In the genomic region with DNA sequence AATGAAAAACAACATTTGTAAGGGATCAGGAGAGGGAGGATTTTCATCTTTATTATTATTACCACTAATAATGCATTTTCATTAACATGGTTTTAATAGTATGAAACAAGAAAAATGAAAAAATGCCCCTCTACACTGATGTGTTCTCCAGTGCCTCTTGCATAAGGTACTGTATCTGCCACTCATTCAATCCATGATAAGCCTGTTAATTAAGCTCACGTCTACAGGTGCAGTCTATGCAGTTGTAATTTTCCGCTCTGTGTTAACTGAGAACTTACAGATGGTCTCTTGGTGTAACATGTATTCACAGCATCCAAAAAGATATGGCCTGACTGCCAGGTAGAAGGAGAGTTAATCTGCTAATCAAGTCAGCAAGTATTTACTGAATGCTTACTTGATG, we compare ENCODE assay signal across 33 mouse cellular contexts. TPM values are rescaled to one million over a fixed set of nuclear protein-coding genes. Genes with fewer than 3 reads are reported as not detected.
DNase-seq lines count a peak whose midpoint lies in the region; ATAC-seq lines count a peak whose summit lies in the region.
"Had no signal": no experiment of that assay in that cellular context is flagged by ENCODE, and none has a peak within 500 bp of the region (broad histone marks: within the 10 kb centered on the region; RNA-seq: fewer than 3 reads in every experiment).

No protein-coding gene starts in this region.

- ATAC-seq in embryonic facial prominence, embryonic 14.5 days (ENCODE audit: low read depth) = peak; percentile 87
- peak; percentile 52; the same call in 1 of the 2 replicates for ATAC-seq in midbrain, embryonic 12.5 days (ENCODE audit: low FRiP score, low read depth)
- ATAC-seq in hindbrain, embryonic 14.5 days (ENCODE audit: low FRiP score) = 0 out of 2 replicates have a peak, but pooled peaks have one; percentile 47
- peak; percentile 74 for ATAC-seq in midbrain, embryonic 15.5 days (replicated peaks)
- ATAC-seq: activated CD4-positive, CD25-positive, alpha-beta regulatory T cell, adult 4 months had no signal

- DNase-seq in embryonic facial prominence, embryonic 14.5 days (ENCODE audit: low spot score) = no peak
- no peak for DNase-seq in embryonic facial prominence, embryonic 10.5 days (ENCODE audit: low spot score)
- DNase-seq in midbrain, embryonic 10.5 days (ENCODE audit: low spot score) = no peak
- DNase-seq in hindbrain, embryonic 14.5 days (ENCODE audit: low spot score) = no peak
- DNase-seq in adrenal gland, adult 18-20 months (ENCODE audit: low spot score in 2 of 2) = no peak
- no peak for DNase-seq in frontal cortex, postnatal 14 days (ENCODE audit: low spot score in 2 of 2)
- DNase-seq: adrenal gland, adult 8-10 months; cerebellum, adult 8-10 months; cerebellum, postnatal 25 days; forebrain, postnatal 0 days; gastrocnemius, postnatal 14 days; kidney, adult 11 months; kidney, postnatal 25 days; layer of hippocampus, postnatal 36 days; liver, embryonic 13.5 days; lung, adult 2 months; lung, postnatal 10 days; right cerebral cortex, postnatal 25 days had no signal

- H3K36me3 ChIP-seq in embryonic facial prominence, embryonic 14.5 days (ENCODE audit: control insufficient read depth, insufficient read depth, low read length) = no peaks in the 10 kb centered on the region
- H3K36me3 ChIP-seq in embryonic facial prominence, embryonic 10.5 days (replicated peaks) = no peaks in the 10 kb centered on the region
- no peaks in the 10 kb centered on the region for H3K36me3 ChIP-seq in midbrain, embryonic 12.5 days
- no peaks in the 10 kb centered on the region for H3K36me3 ChIP-seq in midbrain, embryonic 10.5 days
- no peaks in the 10 kb centered on the region for H3K36me3 ChIP-seq in hindbrain, embryonic 14.5 days (replicated peaks; ENCODE audit: control insufficient read depth, insufficient read depth)
- no peaks in the 10 kb centered on the region for H3K36me3 ChIP-seq in midbrain, embryonic 15.5 days (replicated peaks)
- H3K36me3 ChIP-seq: heart, embryonic 10.5 days; heart, embryonic 15.5 days; kidney, embryonic 15.5 days; limb, embryonic 10.5 days; limb, embryonic 15.5 days; liver, embryonic 13.5 days; neural tube, embryonic 12.5 days; stomach, embryonic 15.5 days had no signal

- no peaks in the 10 kb centered on the region for H3K4me1 ChIP-seq in embryonic facial prominence, embryonic 14.5 days (ENCODE audit: control insufficient read depth, insufficient read depth, low read length)
- peaks cover 4% of the 10 kb centered on the region; the same call in 1 of the 2 replicates for H3K4me1 ChIP-seq in embryonic facial prominence, embryonic 10.5 days
- peaks cover 6% of the 10 kb centered on the region; the same call in 1 of the 2 replicates for H3K4me1 ChIP-seq in midbrain, embryonic 12.5 days
- H3K4me1 ChIP-seq in midbrain, embryonic 10.5 days = peaks cover 10% of the 10 kb centered on the region; the same call in 1 of the 2 replicates
- no peaks in the 10 kb centered on the region for H3K4me1 ChIP-seq in hindbrain, embryonic 14.5 days (replicated peaks; ENCODE audit: control insufficient read depth, insufficient read depth, low read length)
- H3K4me1 ChIP-seq in midbrain, embryonic 15.5 days = peaks cover 9% of the 10 kb centered on the region; the same call in 1 of the 2 replicates
- H3K4me1 ChIP-seq: heart, embryonic 10.5 days; heart, embryonic 15.5 days; liver, embryonic 13.5 days; stomach, embryonic 15.5 days had no signal

- H3K9me3 ChIP-seq in embryonic facial prominence, embryonic 14.5 days (ENCODE audit: control insufficient read depth, low read length) = no peaks in the 10 kb centered on the region
- H3K9me3 ChIP-seq in embryonic facial prominence, embryonic 10.5 days = no peaks in the 10 kb centered on the region
- H3K9me3 ChIP-seq in midbrain, embryonic 12.5 days = no peaks in the 10 kb centered on the region
- no peaks in the 10 kb centered on the region for H3K9me3 ChIP-seq in midbrain, embryonic 10.5 days (replicated peaks)
- H3K9me3 ChIP-seq in hindbrain, embryonic 14.5 days (ENCODE audit: control insufficient read depth, low read length) = no peaks in the 10 kb centered on the region
- no peaks in the 10 kb centered on the region for H3K9me3 ChIP-seq in midbrain, embryonic 15.5 days
- H3K9me3 ChIP-seq: heart, embryonic 10.5 days; heart, embryonic 15.5 days; kidney, embryonic 15.5 days; limb, embryonic 10.5 days; limb, embryonic 15.5 days; liver, embryonic 13.5 days; neural tube, embryonic 12.5 days; stomach, embryonic 15.5 days had no signal

- H3K27ac ChIP-seq in embryonic facial prominence, embryonic 14.5 days (replicated peaks; ENCODE audit: low read depth, low read length) = no peak overlapping the region
- H3K27ac ChIP-seq in embryonic facial prominence, embryonic 10.5 days (replicated peaks) = no peak overlapping the region
- peak overlapping the region; percentile 63 for H3K27ac ChIP-seq in midbrain, embryonic 12.5 days (replicated peaks)
- no peak overlapping the region for H3K27ac ChIP-seq in midbrain, embryonic 10.5 days (replicated peaks)
- H3K27ac ChIP-seq in hindbrain, embryonic 14.5 days = peak overlapping the region; percentile 76; the same call in 1 of the 2 replicates
- peak overlapping the region; percentile 73 for H3K27ac ChIP-seq in midbrain, embryonic 15.5 days
- H3K27ac ChIP-seq: heart, embryonic 10.5 days; heart, embryonic 15.5 days; kidney, embryonic 15.5 days; limb, embryonic 10.5 days; limb, embryonic 15.5 days; liver, embryonic 13.5 days; macrophage; neural tube, embryonic 12.5 days; stomach, embryonic 15.5 days had no signal

- H3K9ac ChIP-seq in embryonic facial prominence, embryonic 14.5 days (ENCODE audit: low read depth, low read length) = no peak overlapping the region
- no peak overlapping the region for H3K9ac ChIP-seq in midbrain, embryonic 12.5 days (replicated peaks)
- no peak overlapping the region for H3K9ac ChIP-seq in hindbrain, embryonic 14.5 days
- no peak overlapping the region for H3K9ac ChIP-seq in midbrain, embryonic 15.5 days
- H3K9ac ChIP-seq: forebrain, postnatal 0 days; heart, embryonic 15.5 days; kidney, embryonic 15.5 days; limb, embryonic 15.5 days; liver, embryonic 13.5 days; neural tube, embryonic 12.5 days; stomach, embryonic 15.5 days had no signal

- H3K27me3 ChIP-seq in embryonic facial prominence, embryonic 14.5 days (replicated peaks; ENCODE audit: control insufficient read depth, insufficient read depth, low read length) = no peaks in the 10 kb centered on the region
- no peaks in the 10 kb centered on the region for H3K27me3 ChIP-seq in embryonic facial prominence, embryonic 10.5 days (replicated peaks; ENCODE audit: low read depth, poor library complexity, severe bottlenecking)
- no peaks in the 10 kb centered on the region for H3K27me3 ChIP-seq in midbrain, embryonic 12.5 days
- H3K27me3 ChIP-seq in midbrain, embryonic 10.5 days (ENCODE audit: low read depth, poor library complexity, severe bottlenecking) = no peaks in the 10 kb centered on the region
- H3K27me3 ChIP-seq in hindbrain, embryonic 14.5 days (ENCODE audit: control insufficient read depth, insufficient read depth, low read length) = no peaks in the 10 kb centered on the region
- no peaks in the 10 kb centered on the region for H3K27me3 ChIP-seq in midbrain, embryonic 15.5 days (replicated peaks)
- H3K27me3 ChIP-seq: CH12.LX; heart, embryonic 15.5 days; kidney, embryonic 15.5 days; limb, embryonic 15.5 days; liver, embryonic 13.5 days; neural tube, embryonic 12.5 days; stomach, embryonic 15.5 days had no signal

- H3K4me2 ChIP-seq in embryonic facial prominence, embryonic 14.5 days (ENCODE audit: low read depth, low read length) = no peak overlapping the region
- no peak overlapping the region for H3K4me2 ChIP-seq in midbrain, embryonic 12.5 days (replicated peaks)
- no peak overlapping the region for H3K4me2 ChIP-seq in hindbrain, embryonic 14.5 days (replicated peaks)
- no peak overlapping the region for H3K4me2 ChIP-seq in midbrain, embryonic 15.5 days
- H3K4me2 ChIP-seq: heart, embryonic 15.5 days; kidney, embryonic 15.5 days; limb, embryonic 15.5 days; liver, embryonic 13.5 days; neural tube, embryonic 12.5 days; stomach, embryonic 15.5 days had no signal

- no peak overlapping the region for H3K4me3 ChIP-seq in embryonic facial prominence, embryonic 14.5 days (ENCODE audit: low read depth, low read length)
- H3K4me3 ChIP-seq in embryonic facial prominence, embryonic 10.5 days = no peak overlapping the region
- H3K4me3 ChIP-seq in midbrain, embryonic 12.5 days = no peak overlapping the region
- no peak overlapping the region for H3K4me3 ChIP-seq in midbrain, embryonic 10.5 days
- H3K4me3 ChIP-seq in hindbrain, embryonic 14.5 days (replicated peaks; ENCODE audit: low read length) = no peak overlapping the region
- no peak overlapping the region for H3K4me3 ChIP-seq in midbrain, embryonic 15.5 days
- H3K4me3 ChIP-seq: heart, embryonic 10.5 days; heart, embryonic 15.5 days; kidney, embryonic 15.5 days; limb, embryonic 10.5 days; limb, embryonic 15.5 days; liver, embryonic 13.5 days; neural tube, embryonic 12.5 days; stomach, embryonic 15.5 days had no signal

- WGBS in embryonic facial prominence, embryonic 14.5 days = 60% methylated on average over 2 of the region's 2 CpGs
- 88% methylated on average over 2 of the region's 2 CpGs for WGBS in embryonic facial prominence, embryonic 10.5 days
- 74% methylated on average over 2 of the region's 2 CpGs for WGBS in midbrain, embryonic 12.5 days
- 90% methylated on average over 2 of the region's 2 CpGs for WGBS in midbrain, embryonic 10.5 days
- 70% methylated on average over 2 of the region's 2 CpGs for WGBS in hindbrain, embryonic 14.5 days
- WGBS in midbrain, embryonic 15.5 days = 57% methylated on average over 2 of the region's 2 CpGs

RNA-seq across cellular contexts. Expression of gene Olfm4, which starts 22.3 kb away (rescaled TPM):
- polyA plus RNA-seq in embryonic facial prominence, embryonic 14.5 days (2014; fragmentation: Nextera tagmentation; extraction: Ambion mirVana) = 1.1 TPM in 2 replicates
- polyA plus RNA-seq in embryonic facial prominence, embryonic 10.5 days (2016; fragmentation: Nextera tagmentation; extraction: Ambion mirVana) = 0.21 and 0.68 TPM in 2 replicates
- 0.50 and 0.92 TPM in 2 replicates for polyA plus RNA-seq in midbrain, embryonic 12.5 days (2016; fragmentation: Nextera tagmentation; extraction: Ambion mirVana)
- 0.33 and 0.78 TPM in 2 replicates for polyA plus RNA-seq in midbrain, embryonic 10.5 days (2016; fragmentation: Nextera tagmentation; extraction: Ambion mirVana)
- 1.2 TPM in 2 replicates for polyA plus RNA-seq in hindbrain, embryonic 14.5 days (2014; fragmentation: Nextera tagmentation; extraction: Ambion mirVana)
- 0.87 and 1.2 TPM in 2 replicates for polyA plus RNA-seq in midbrain, embryonic 15.5 days (2015; fragmentation: Nextera tagmentation; extraction: Ambion mirVana)
- total RNA-seq in adrenal gland, adult 18-20 months (2021) = not detected
- total RNA-seq: adrenal gland, adult 8-10 months; ES-E14; gastrocnemius, postnatal 14 days; heart, postnatal 25 days had no signal
- polyA plus RNA-seq: activated CD4-positive, CD25-positive, alpha-beta regulatory T cell, adult 4 months; C2C12; lung, adult 2 months had no signal

Comparison
In these comparisons a context has a peak if more than half of its experiments do, and no peak if none do; other contexts are left out.
1. H3K27ac ChIP-seq: peak in midbrain, embryonic 12.5 days (single experiment), hindbrain, embryonic 14.5 days (single experiment) and midbrain, embryonic 15.5 days (single experiment); none in embryonic facial prominence, embryonic 14.5 days (single experiment), embryonic facial prominence, embryonic 10.5 days (single experiment) and midbrain, embryonic 10.5 days (single experiment).
2. Peak in every context shown above with its lines, with median percentiles within 50 percentile points of each other: ATAC-seq.